Mouse (Mus musculus) hindbrain, embryonic 13.5 days (tissue): ENCODE measurements at regions not wholly inside any gene's neighbourhood (a gene's known extent, or its start where the extent isn't known, plus 50 kb on each side); places are given as distances from the start of the nearest gene placed in this dataset.
"Not testable (repeated sequence)": the region's sequence is repeated elsewhere in the genome, so short reads cannot be mapped to it uniquely, and the experiment has no call there.

Experiments used
- ATAC-seq: fragments of 200-750 bp; cut with Nextera tagmentation; 2 replicates; pipeline ENCODE4 v1.8.0; 2017; ENCODE audit warnings: moderate TSS enrichment; ENCODE audit not compliant: low FRiP score
- H3K27ac ChIP-seq: fragments of 300-500 bp; sonication (generic); 2 replicates; pipeline ENCODE4 v1.5.1; 2015; ENCODE audit warnings: inconsistent platforms, mild to moderate bottlenecking, moderate library complexity
- H3K27me3 ChIP-seq: fragments of 300-500 bp; sonication (generic); 2 replicates; pipeline ENCODE4 v1.6.1; 2015; ENCODE audit warnings: mild to moderate bottlenecking, inconsistent platforms
- H3K36me3 ChIP-seq: fragments of 300-500 bp; sonication (generic); 2 replicates; pipeline ENCODE4 v1.6.1; 2015; ENCODE audit warnings: mild to moderate bottlenecking, inconsistent platforms
- H3K4me1 ChIP-seq: fragments of 300-500 bp; sonication (generic); replicated peaks from 2 replicates; pipeline ENCODE4 v1.6.1; 2015; ENCODE audit warnings: inconsistent platforms
- H3K4me2 ChIP-seq: fragments of 300-500 bp; sonication (generic); 2 replicates; pipeline ENCODE4 v1.6.1; 2015; ENCODE audit warnings: inconsistent platforms, mild to moderate bottlenecking, moderate library complexity
- H3K4me3 ChIP-seq: fragments of 300-500 bp; sonication (generic); 2 replicates; pipeline ENCODE4 v1.5.1; 2015; ENCODE audit warnings: mild to moderate bottlenecking, inconsistent platforms
- H3K9ac ChIP-seq: fragments of 300-500 bp; sonication (generic); 2 replicates; pipeline ENCODE4 v1.6.1; 2015; ENCODE audit warnings: mild to moderate bottlenecking, inconsistent platforms
- H3K9me3 ChIP-seq: fragments of 300-500 bp; sonication (generic); 2 replicates; pipeline ENCODE4 v1.6.1; 2016; ENCODE audit warnings: inconsistent platforms
- WGBS: fragments of 180-500 bp; shearing (Covaris S2); methylation state at CpG from one replicate; pipeline ENCODE4 v1.1.7; 2015; 5-methylcytosine and 5-hydroxymethylcytosine counted together

GRCm38 (mm10) chr12:40958536-40958935 lies 65.4 kb upstream of the Immp2l start:
- H3K36me3 ChIP-seq, result no peaks in the 10 kb centered on the region
- 86% methylated on average over 3 of the region's 3 CpGs for WGBS
- H3K27me3 ChIP-seq, result no peaks in the 10 kb centered on the region
- no peak overlapping the region for H3K9ac ChIP-seq
- no peak for ATAC-seq
- H3K4me3 ChIP-seq, result no peak overlapping the region
- H3K4me2 ChIP-seq, result no peak overlapping the region
- H3K4me1 ChIP-seq, result no peaks in the 10 kb centered on the region
- no peak overlapping the region for H3K27ac ChIP-seq
- no peaks in the 10 kb centered on the region for H3K9me3 ChIP-seq

DNA sequence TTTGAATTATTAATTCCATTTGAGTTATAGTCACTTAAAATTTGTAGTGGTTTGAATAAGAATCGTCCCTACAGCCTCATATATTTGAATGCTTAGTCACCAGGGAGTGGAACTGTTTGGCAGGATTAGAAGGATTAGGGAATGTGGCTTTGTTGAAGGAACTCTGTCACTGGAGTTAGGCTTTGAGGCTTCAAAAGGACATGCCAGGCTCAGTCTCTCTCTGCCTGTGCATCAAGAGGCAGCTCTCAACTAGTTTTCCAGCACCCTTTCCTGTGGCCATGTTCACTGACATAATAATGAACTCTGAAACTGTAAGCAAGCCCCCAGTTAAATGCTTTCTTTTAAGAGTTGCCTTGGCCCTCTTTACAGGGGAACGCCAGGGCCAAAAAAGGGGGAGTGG lies 58.9 kb upstream of the Immp2l start:
- H3K4me2 ChIP-seq, result no peak overlapping the region
- WGBS, result 82% methylated on average over 2 of the region's 2 CpGs
- no peak overlapping the region for H3K9ac ChIP-seq
- no peaks in the 10 kb centered on the region for H3K36me3 ChIP-seq
- H3K4me3 ChIP-seq, result no peak overlapping the region
- H3K4me1 ChIP-seq, result no peaks in the 10 kb centered on the region
- no peak overlapping the region for H3K27ac ChIP-seq
- H3K27me3 ChIP-seq, result no peaks in the 10 kb centered on the region
- no peak for ATAC-seq
- no peaks in the 10 kb centered on the region for H3K9me3 ChIP-seq

- WGBS, result 92% methylated on average over 2 of the region's 2 CpGs
These were observed 57.6 kb upstream of the Immp2l start for GRCm38 (mm10) chr12:40966308-40966707.

GRCm38 (mm10) chr12:40966723-40967122 lies 57.2 kb upstream of the Immp2l start:
- not testable (repeated sequence) for H3K9me3 ChIP-seq, H3K4me1 ChIP-seq, ATAC-seq, H3K27ac ChIP-seq, H3K36me3 ChIP-seq, H3K4me3 ChIP-seq, H3K27me3 ChIP-seq, H3K9ac ChIP-seq, H3K4me2 ChIP-seq
- WGBS, result 92% methylated on average over 6 of the region's 6 CpGs

More at GRCm38 (mm10) chr12:40966308-40966707, 57.6 kb upstream of the Immp2l start:
- no peak overlapping the region for H3K9ac ChIP-seq
- no peak overlapping the region for H3K27ac ChIP-seq
- no peak for ATAC-seq
- H3K9me3 ChIP-seq, result no peaks in the 10 kb centered on the region
- no peaks in the 10 kb centered on the region for H3K4me1 ChIP-seq
- no peak overlapping the region for H3K4me2 ChIP-seq
- H3K36me3 ChIP-seq, result no peaks in the 10 kb centered on the region
- no peaks in the 10 kb centered on the region for H3K27me3 ChIP-seq
- H3K4me3 ChIP-seq, result no peak overlapping the region

- no peaks in the 10 kb centered on the region for H3K27me3 ChIP-seq
- H3K4me3 ChIP-seq, result no peak overlapping the region
- H3K9me3 ChIP-seq, result no peaks in the 10 kb centered on the region
- H3K36me3 ChIP-seq, result no peaks in the 10 kb centered on the region
- H3K4me1 ChIP-seq, result no peaks in the 10 kb centered on the region
- ATAC-seq, result no peak
- no peak overlapping the region for H3K4me2 ChIP-seq
- no peak overlapping the region for H3K9ac ChIP-seq
- 86% methylated on average over 3 of the region's 3 CpGs for WGBS
- H3K27ac ChIP-seq, result no peak overlapping the region
These were observed 51.0 kb upstream of the Immp2l start for GRCm38 (mm10) chr12:40972844-40973243.
